7 mouse cellular contexts compared by ENCODE assay signal in genomic region chrX:20425140-20425838, GRCm38 (mm10). TPM values are rescaled to one million over a fixed set of nuclear protein-coding genes. Genes with fewer than 3 reads are reported as not detected.
DNase-seq lines count a peak whose midpoint lies in the region; ATAC-seq and TF ChIP-seq lines count a peak whose summit lies in the region.

Gene Jade3 (plus strand): TSS chrX:20425688.

- 0 out of 2 replicates have a peak, but pooled peaks have one; percentile 45 for TF ChIP-seq POLR2A in small intestine, adult 2 months (IDR thresholded peaks at IDR 0.05; ENCODE audit: low read depth, low read length)

- peak; percentile 86 for DNase-seq in adrenal gland, postnatal 10 days
- DNase-seq in embryo, embryonic 11.5 days (ENCODE audit: low read depth, low spot score): peak; percentile 67
- DNase-seq in gastrocnemius, postnatal 4 days (ENCODE audit: low spot score in 2 of 2): peak; percentile 60 to 71
- peak; percentile 79 for DNase-seq in limb, embryonic 10.5 days (ENCODE audit: low spot score)

- peak within 1 kb of the TSS; percentile 62 for H3K4me3 ChIP-seq in intestine, embryonic 16.5 days (ENCODE audit: low read length)
- peak within 1 kb of the TSS; percentile 69 for H3K4me3 ChIP-seq in limb, embryonic 10.5 days
- H3K4me3 ChIP-seq in midbrain, embryonic 12.5 days: peak within 1 kb of the TSS; percentile 65
- peak within 1 kb of the TSS; percentile 78 for H3K4me3 ChIP-seq in small intestine, adult 2 months (ENCODE audit: low read depth, low read length)

- H3K9me3 ChIP-seq in intestine, embryonic 16.5 days (ENCODE audit: control insufficient read depth, low read length): no peaks in the 10 kb centered on the region
- no peaks in the 10 kb centered on the region for H3K9me3 ChIP-seq in limb, embryonic 10.5 days (replicated peaks)
- H3K9me3 ChIP-seq in midbrain, embryonic 12.5 days: 0 out of 2 replicates have a peak, but pooled peaks cover 2% of the 10 kb centered on the region

- no peaks in the 10 kb centered on the region for H3K36me3 ChIP-seq in intestine, embryonic 16.5 days (ENCODE audit: control insufficient read depth, insufficient read depth, low read length)
- peaks cover 5% of the 10 kb centered on the region; the same call in 1 of the 2 replicates for H3K36me3 ChIP-seq in limb, embryonic 10.5 days
- H3K36me3 ChIP-seq in midbrain, embryonic 12.5 days: no peaks in the 10 kb centered on the region
- no peaks in the 10 kb centered on the region for H3K36me3 ChIP-seq in small intestine, adult 2 months (ENCODE audit: control insufficient read depth, insufficient read depth, low read length)

- 21% methylated on average over 47 of the region's 67 CpGs for WGBS in intestine, embryonic 16.5 days
- 5% methylated on average over 34 of the region's 67 CpGs for WGBS in limb, embryonic 10.5 days
- 18% methylated on average over 53 of the region's 67 CpGs for WGBS in midbrain, embryonic 12.5 days
- 11% methylated on average over 50 of the region's 67 CpGs for WGBS in small intestine, adult 2 months

- H3K4me2 ChIP-seq in intestine, embryonic 16.5 days (ENCODE audit: low read depth, low read length): peak within 1 kb of the TSS; percentile 52
- peak within 1 kb of the TSS; percentile 54 for H3K4me2 ChIP-seq in midbrain, embryonic 12.5 days (replicated peaks)

- H3K27ac ChIP-seq in intestine, embryonic 16.5 days (ENCODE audit: low read length): peak within 1 kb of the TSS; percentile 74
- H3K27ac ChIP-seq in limb, embryonic 10.5 days: peak within 1 kb of the TSS; percentile 91
- peak within 1 kb of the TSS; percentile 81 for H3K27ac ChIP-seq in midbrain, embryonic 12.5 days (replicated peaks)
- H3K27ac ChIP-seq in small intestine, adult 2 months (ENCODE audit: insufficient read depth, low read depth, low read length): peak within 1 kb of the TSS; percentile 7; the same call in 1 of the 2 replicates

- no peaks in the 10 kb centered on the region for H3K27me3 ChIP-seq in intestine, embryonic 16.5 days (replicated peaks; ENCODE audit: control insufficient read depth, insufficient read depth, low read length)
- H3K27me3 ChIP-seq in limb, embryonic 10.5 days (ENCODE audit: low read depth, poor library complexity, severe bottlenecking): no peaks in the 10 kb centered on the region
- H3K27me3 ChIP-seq in midbrain, embryonic 12.5 days: no peaks in the 10 kb centered on the region
- H3K27me3 ChIP-seq in small intestine, adult 2 months (ENCODE audit: control insufficient read depth, insufficient read depth, low read length): no peaks in the 10 kb centered on the region

- H3K4me1 ChIP-seq in intestine, embryonic 16.5 days (ENCODE audit: control insufficient read depth, insufficient read depth, low read length): no peaks in the 10 kb centered on the region
- H3K4me1 ChIP-seq in limb, embryonic 10.5 days: no peaks in the 10 kb centered on the region
- no peaks in the 10 kb centered on the region for H3K4me1 ChIP-seq in midbrain, embryonic 12.5 days
- no peaks in the 10 kb centered on the region for H3K4me1 ChIP-seq in small intestine, adult 2 months (ENCODE audit: control insufficient read depth, insufficient read depth, insufficient read length, low read length)

- TF ChIP-seq CTCF in small intestine, adult 2 months (IDR thresholded peaks at IDR 0.05; ENCODE audit: extremely low read depth, insufficient read length, insufficient replicate concordance, low read depth, low read length): no peak

- H3K9ac ChIP-seq in intestine, embryonic 16.5 days (ENCODE audit: low read depth, low read length): peak within 1 kb of the TSS; percentile 76
- H3K9ac ChIP-seq in midbrain, embryonic 12.5 days (replicated peaks): peak within 1 kb of the TSS; percentile 72

- ATAC-seq in intestine, embryonic 16.5 days: peak; percentile 98
- peak; percentile 98 for ATAC-seq in midbrain, embryonic 12.5 days (ENCODE audit: low FRiP score, low read depth)

RNA-seq across cellular contexts. Expression of gene Jade3, which starts in this region (rescaled TPM):
- 1 to 10 TPM; 4.8 to 6.5 TPM for total RNA-seq in adrenal gland, postnatal 10 days (2021)
- total RNA-seq in gastrocnemius, postnatal 4 days (2021): 1 to 10 TPM; 2.6 to 4.4 TPM
- polyA plus RNA-seq in intestine, embryonic 16.5 days (2015; fragmentation: Nextera tagmentation; extraction: Ambion mirVana): 8.0 and 8.3 TPM in 2 replicates
- polyA plus RNA-seq in limb, embryonic 10.5 days (2016; fragmentation: Nextera tagmentation; extraction: Ambion mirVana): 11.7 and 12.6 TPM in 2 replicates
- 9.5 and 10.1 TPM in 2 replicates for polyA plus RNA-seq in midbrain, embryonic 12.5 days (2016; fragmentation: Nextera tagmentation; extraction: Ambion mirVana)
- 0.11 and 0.32 TPM in 2 replicates for polyA plus RNA-seq in small intestine, adult 2 months (2012; rRNA removed)

Comparison
In these comparisons a context has a peak if more than half of its experiments do, and no peak if none do; other contexts are left out.
1. Peak in every context shown above with its lines: DNase-seq, ATAC-seq, H3K4me3 ChIP-seq and H3K27ac ChIP-seq.
2. H3K27ac ChIP-seq: peak in every context shown above with its lines; median percentile 91 in limb, embryonic 10.5 days; 81 in midbrain, embryonic 12.5 days; 74 in intestine, embryonic 16.5 days; 7 in small intestine, adult 2 months.